Mouse (Mus musculus) midbrain, embryonic 11.5 days (tissue): ENCODE results near the gene Fryl. TPM values are rescaled to one million over a fixed set of nuclear protein-coding genes. Genes with fewer than 3 reads are reported as not detected.

Experiments
- ATAC-seq: fragments of 200-750 bp; cut with Nextera tagmentation; 2 replicates; pipeline ENCODE4 v1.8.0; 2017; ENCODE audit warnings: moderate TSS enrichment, moderate library complexity; ENCODE audit not compliant: low FRiP score
- DNase-seq: peaks from one replicate; pipeline ENCODE4 v3.0.0; 2015; ENCODE audit warnings: low spot score; ENCODE audit errors: missing footprints
- H3K27ac ChIP-seq: fragments of 300-500 bp; sonication (generic); 2 replicates; pipeline ENCODE4 v1.5.1; 2014; ENCODE audit warnings: low read depth, low read length
- H3K27me3 ChIP-seq: fragments of 300-500 bp; sonication (generic); 2 replicates; pipeline ENCODE4 v1.6.1; 2014; ENCODE audit warnings: mild to moderate bottlenecking, low read length, moderate library complexity, mixed read lengths; ENCODE audit not compliant: control insufficient read depth, insufficient read depth
- H3K36me3 ChIP-seq: fragments of 300-500 bp; sonication (generic); 2 replicates; pipeline ENCODE4 v1.6.1; 2014; ENCODE audit warnings: mild to moderate bottlenecking, low read length, moderate library complexity, mixed read lengths; ENCODE audit not compliant: control insufficient read depth, insufficient read depth
- H3K4me1 ChIP-seq: fragments of 300-500 bp; sonication (generic); 2 replicates; pipeline ENCODE4 v1.6.1; 2014; ENCODE audit warnings: low read length; ENCODE audit not compliant: control insufficient read depth, insufficient read depth
- H3K4me2 ChIP-seq: fragments of 300-500 bp; sonication (generic); 2 replicates; pipeline ENCODE4 v1.6.1; 2014; ENCODE audit warnings: mild to moderate bottlenecking, moderate library complexity
- H3K4me3 ChIP-seq: fragments of 300-500 bp; sonication (generic); 2 replicates; pipeline ENCODE4 v1.5.1; 2014; ENCODE audit warnings: low read depth, low read length
- H3K9ac ChIP-seq: fragments of 300-500 bp; sonication (generic); 2 replicates; pipeline ENCODE4 v1.6.1; 2014; ENCODE audit warnings: low read length
- H3K9me3 ChIP-seq: fragments of 300-500 bp; sonication (generic); 2 replicates; pipeline ENCODE4 v1.6.1; 2016; ENCODE audit warnings: low read length; ENCODE audit not compliant: control insufficient read depth
- WGBS: fragments of 180-500 bp; shearing (Covaris S2); extraction: QIAGEN DNeasy Blood & Tissue Kit; methylation state at CpG from one replicate; pipeline ENCODE4 v1.1.7; 2014; 5-methylcytosine and 5-hydroxymethylcytosine counted together
- polyA plus RNA-seq: library from polyadenylated mRNA; unstranded; fragments of >200 nt; fragmentation: Nextera tagmentation; extraction: Ambion mirVana; gene quantifications from 2 replicates; pipeline ENCODE4 v1.2.1, GENCODE M21; 2014

The Fryl gene
- polyA plus RNA-seq, 1 experiment from 2014 or later: 39.0 TPM

- H3K4me2 ChIP-seq: no peak overlapping the region
- H3K36me3 ChIP-seq: peaks cover 2% of the 10 kb centered on the region; the same call in 1 of the 2 replicates
- H3K27ac ChIP-seq: no peak overlapping the region
- H3K27me3 ChIP-seq: no peaks in the 10 kb centered on the region
- H3K4me1 ChIP-seq: peaks cover 2% of the 10 kb centered on the region; the same call in 1 of the 2 replicates
- ATAC-seq: no peak
- H3K9me3 ChIP-seq: no peaks in the 10 kb centered on the region
- 94% methylated on average over 6 of the region's 6 CpGs for WGBS
- no peak overlapping the region for H3K4me3 ChIP-seq
- no peak for DNase-seq
- H3K9ac ChIP-seq: no peak overlapping the region
Measured at GRCm38 (mm10) chr5:72975996-72976395, 280.4 kb downstream of the Fryl start.

GRCm38 (mm10) chr5:72974602-72975001 lies 281.8 kb downstream of the Fryl start, which contains the start of gene Gm10135:
Gm10135 (minus strand) TSS chr5:72974702.
- no peak for DNase-seq

GRCm38 (mm10) chr5:72972934-72973333 lies 283.5 kb downstream of the Fryl start:
- H3K4me1 ChIP-seq: peaks cover 2% of the 10 kb centered on the region; the same call in 1 of the 2 replicates
- 0 out of 2 replicates have a peak, but pooled peaks have one; percentile 74 for ATAC-seq
- H3K27me3 ChIP-seq: no peaks in the 10 kb centered on the region
- no peaks in the 10 kb centered on the region for H3K9me3 ChIP-seq
- H3K4me3 ChIP-seq: no peak overlapping the region
- H3K27ac ChIP-seq: no peak overlapping the region
- H3K36me3 ChIP-seq: peaks cover 2% of the 10 kb centered on the region; the same call in 1 of the 2 replicates
- WGBS: 38% methylated on average over 5 of the region's 5 CpGs
- 0 out of 2 replicates have a peak overlapping the region, but pooled peaks have one; percentile 13 for H3K9ac ChIP-seq
- no peak for DNase-seq
- no peak overlapping the region for H3K4me2 ChIP-seq

More at GRCm38 (mm10) chr5:72974602-72975001, 281.8 kb downstream of the Fryl start, which contains the start of gene Gm10135:
- no peak within 1 kb of the TSS for H3K4me3 ChIP-seq
- peaks cover 2% of the 10 kb centered on the region; the same call in 1 of the 2 replicates for H3K4me1 ChIP-seq
- no peak within 1 kb of the TSS for H3K27ac ChIP-seq
- H3K27me3 ChIP-seq: no peaks in the 10 kb centered on the region
- no peak for ATAC-seq
- H3K36me3 ChIP-seq: peaks cover 2% of the 10 kb centered on the region; the same call in 1 of the 2 replicates
- H3K4me2 ChIP-seq: no peak within 1 kb of the TSS
- WGBS: 89% methylated on average over 7 of the region's 7 CpGs
- no peak within 1 kb of the TSS for H3K9ac ChIP-seq
- no peaks in the 10 kb centered on the region for H3K9me3 ChIP-seq

- no peak for DNase-seq
- peaks cover 2% of the 10 kb centered on the region; the same call in 1 of the 2 replicates for H3K36me3 ChIP-seq
- H3K4me3 ChIP-seq: no peak overlapping the region
- H3K27me3 ChIP-seq: no peaks in the 10 kb centered on the region
- H3K4me2 ChIP-seq: no peak overlapping the region
- H3K4me1 ChIP-seq: peaks cover 2% of the 10 kb centered on the region; the same call in 1 of the 2 replicates
- H3K9me3 ChIP-seq: no peaks in the 10 kb centered on the region
- 0 out of 2 replicates have a peak overlapping the region, but pooled peaks have one; percentile 13 for H3K9ac ChIP-seq
- no peak overlapping the region for H3K27ac ChIP-seq
- no peak for ATAC-seq
- WGBS: 59% methylated on average over 4 of the region's 4 CpGs
Measured at GRCm38 (mm10) chr5:72972435-72972834, 284.0 kb downstream of the Fryl start.

Other genes starting within 250 kb of the Fryl start
- 8.3 and 9.0 TPM in 2 replicates for gene Slc10a4, start 249.7 kb downstream of the Fryl start, polyA plus RNA-seq
- 159 and 168 TPM in 2 replicates for gene Ociad1, start 36.2 kb upstream of the Fryl start, polyA plus RNA-seq
- gene Ociad2, start 84.4 kb upstream of the Fryl start, polyA plus RNA-seq: 13.5 and 15.5 TPM in 2 replicates
- not detected in 2 replicates for gene Cwh43, start 149.5 kb upstream of the Fryl start, polyA plus RNA-seq
- gene Dcun1d4, start 224.4 kb upstream of the Fryl start, polyA plus RNA-seq: 69.6 and 83.0 TPM in 2 replicates